Mouse (Mus musculus): ENCODE measurements at regions not wholly inside any gene's neighbourhood (a gene's known extent, or its start where the extent isn't known, plus 50 kb on each side); places are given as distances from the start of the nearest gene placed in this dataset.

GRCm38 (mm10) chr11:32883062-32883852 lies 58.9 kb upstream of the Smim23 start:
- TF ChIP-seq CTCF (IDR thresholded peaks at IDR 0.05; ENCODE audit: control insufficient read depth, insufficient read depth, low read length) (no peak), POLR2A (IDR thresholded peaks at IDR 0.05; ENCODE audit: borderline replicate concordance, control insufficient read depth, low read depth, low read length) (no peak)
